Mouse (Mus musculus) cortical plate, adult 2 months (tissue): ENCODE data around the gene Cdk4.

ENCODE experiments used
- CTCF ChIP-seq: fragments of 200-500 bp; IDR thresholded peaks from 2 replicates; pipeline ENCODE4 v1.5.1; 2011; ENCODE audit warnings: mild to moderate bottlenecking, control low read depth, low read length; ENCODE audit not compliant: insufficient read depth; ENCODE audit errors: extremely low read depth
- POLR2A ChIP-seq: fragments of 200-500 bp; IDR thresholded peaks from 2 replicates; pipeline ENCODE4 v1.6.1; 2011; ENCODE audit warnings: mild to moderate bottlenecking, low read length, control low read depth; ENCODE audit not compliant: insufficient read depth; ENCODE audit errors: extremely low read depth

DNA sequence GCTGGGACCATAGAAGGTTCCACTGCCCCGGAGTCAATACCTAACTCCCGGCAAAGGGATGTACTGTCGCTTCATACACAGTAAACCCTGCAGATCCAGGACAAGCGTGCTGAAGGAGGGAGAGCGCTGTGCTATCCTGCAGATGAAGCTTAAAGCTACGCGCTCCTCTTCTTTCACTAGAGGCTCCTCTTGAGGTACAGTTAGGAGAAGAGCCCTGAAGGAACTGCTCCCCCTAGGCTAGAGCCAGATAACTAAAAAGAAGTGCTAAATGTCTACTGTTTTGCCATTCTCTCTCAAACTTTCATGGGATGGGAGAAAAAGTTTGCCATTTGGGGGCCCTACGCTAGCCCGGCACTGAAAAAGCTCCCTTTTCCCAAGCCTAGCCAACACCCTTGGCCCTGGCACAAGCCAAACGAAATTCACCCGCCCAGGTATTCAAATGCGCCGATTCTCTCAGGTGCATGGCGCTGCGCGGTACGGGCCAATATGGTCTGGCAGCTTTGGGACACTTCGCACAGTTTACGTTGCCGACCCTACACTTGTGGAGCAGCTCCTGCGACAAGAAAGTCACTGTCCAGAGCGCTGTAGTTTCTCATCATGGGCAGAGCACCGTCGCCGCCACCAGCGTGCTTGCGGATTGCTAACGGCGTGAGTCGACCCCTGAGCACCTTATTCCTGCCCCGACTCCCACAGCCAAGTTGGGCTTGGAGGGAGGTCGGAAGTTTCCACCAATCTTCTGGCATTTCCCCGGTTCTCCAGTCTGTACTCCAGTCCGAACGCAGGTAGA, 14.5 kb upstream of the Cdk4 start:
- TF ChIP-seq POLR2A (no peak), CTCF (no peak)
